Mouse (Mus musculus): Measurements from ENCODE around the gene Itga6.
"Not testable (repeated sequence)": the region's sequence is repeated elsewhere in the genome, so short reads cannot be mapped to it uniquely, and the experiment has no call there.

Itga6 gene

GRCm38 (mm10) chr2:71745610-71746374, at the start of gene Itga6:
Gene Itga6 (plus strand): TSS chr2:71745616.
- DNase-seq, result no peak

- DNase-seq, result no peak
Observed at GRCm38 (mm10) chr2:71696776-71697175, 48.6 kb upstream of the Itga6 start.

GRCm38 (mm10) chr2:71697408-71698336, 47.7 kb upstream of the Itga6 start:
- DNase-seq, result no peak

- no peak for DNase-seq
Observed at GRCm38 (mm10) chr2:71698366-71698765, 47.0 kb upstream of the Itga6 start.

GRCm38 (mm10) chr2:71698942-71699341, 46.5 kb upstream of the Itga6 start:
- DNase-seq, result no peak

GRCm38 (mm10) chr2:71701341-71701740, 44.1 kb upstream of the Itga6 start:
- no peak for DNase-seq

GRCm38 (mm10) chr2:71704309-71704708, 41.1 kb upstream of the Itga6 start:
- DNase-seq, result no peak

- DNase-seq, result no peak
Observed at GRCm38 (mm10) chr2:71708886-71709285, 36.5 kb upstream of the Itga6 start.

GRCm38 (mm10) chr2:71711640-71712039, 33.8 kb upstream of the Itga6 start:
- DNase-seq, result no peak

GRCm38 (mm10) chr2:71714416-71714815, 31.0 kb upstream of the Itga6 start:
- no peak for DNase-seq

- DNase-seq, result no peak
Observed at GRCm38 (mm10) chr2:71719005-71719386, 26.4 kb upstream of the Itga6 start.

- no peak for DNase-seq
Observed at GRCm38 (mm10) chr2:71719387-71720034, 25.9 kb upstream of the Itga6 start.

- not testable (repeated sequence) for DNase-seq
Observed at GRCm38 (mm10) chr2:71720556-71720955, 24.9 kb upstream of the Itga6 start.

GRCm38 (mm10) chr2:71722913-71723312, 22.5 kb upstream of the Itga6 start:
- no peak for DNase-seq

GRCm38 (mm10) chr2:71723623-71724022, 21.8 kb upstream of the Itga6 start:
- DNase-seq, result no peak

- DNase-seq, result no peak
Observed at GRCm38 (mm10) chr2:71724028-71724427, 21.4 kb upstream of the Itga6 start.

GRCm38 (mm10) chr2:71725446-71725845, 20.0 kb upstream of the Itga6 start:
- DNase-seq, result no peak

- DNase-seq, result no peak
Observed at GRCm38 (mm10) chr2:71726883-71727676, 18.3 kb upstream of the Itga6 start.

GRCm38 (mm10) chr2:71728341-71728740, 17.1 kb upstream of the Itga6 start:
- no peak for DNase-seq

GRCm38 (mm10) chr2:71728796-71729195, 16.6 kb upstream of the Itga6 start:
- DNase-seq, result no peak

GRCm38 (mm10) chr2:71730623-71731612, 14.5 kb upstream of the Itga6 start:
- DNase-seq, result no peak

Data from liver (tissue).